Mouse (Mus musculus): ENCODE data around the gene Jarid2.

DNA sequence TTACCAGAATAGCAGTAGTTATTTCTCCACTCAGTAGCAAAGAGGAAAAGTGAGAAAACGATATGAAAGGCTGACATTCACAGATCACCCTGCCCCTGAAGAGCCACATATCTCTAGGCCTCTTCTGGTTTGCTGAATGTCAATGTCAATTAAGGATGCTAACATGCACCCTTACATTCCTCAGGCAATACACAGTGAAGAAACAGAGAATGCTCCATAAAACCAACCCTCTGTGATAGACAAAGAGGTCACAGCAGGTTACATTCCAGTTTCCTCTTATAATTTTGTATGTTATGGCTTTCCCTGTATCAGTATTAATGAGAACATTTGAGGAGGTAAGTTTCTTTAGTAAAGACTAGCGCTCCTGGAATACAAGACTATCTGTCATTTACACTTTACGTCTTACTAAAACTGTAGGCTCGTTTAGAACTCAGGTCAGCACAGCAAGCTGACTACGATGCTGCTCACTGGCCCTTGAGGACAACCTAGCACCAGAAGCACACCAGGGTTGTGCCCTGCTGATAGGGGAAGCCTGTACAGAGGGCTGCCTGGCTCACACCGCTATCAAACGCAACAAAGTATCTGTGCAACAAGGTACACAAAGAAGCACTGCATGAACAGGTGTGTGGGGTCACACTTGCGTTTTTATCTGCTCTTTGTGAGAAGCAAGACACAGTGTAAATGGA is 224.4 kb downstream of the Jarid2 start:
- TF ChIP-seq CTCF (IDR thresholded peaks at IDR 0.05; ENCODE audit: low read depth): no peak
- no peak for TF ChIP-seq EP300 (optimal IDR thresholded peaks at IDR 0.05)

Measured in stomach, postnatal 0 days (tissue).